Mouse (Mus musculus) right cerebral cortex, postnatal 4 days (tissue): ENCODE results near the gene Kcnh1.

ENCODE experiments used
- DNase-seq: peaks from one replicate; pipeline ENCODE4 v3.0.0-alpha.2; 2022

The Kcnh1 gene

GRCm38 (mm10) chr1:192327052-192327451 is 136.5 kb downstream of the Kcnh1 start:
- no peak for DNase-seq

GRCm38 (mm10) chr1:192331207-192331606 is 140.6 kb downstream of the Kcnh1 start:
- DNase-seq: no peak

GRCm38 (mm10) chr1:192336029-192336428 is 145.5 kb downstream of the Kcnh1 start:
- DNase-seq: no peak

GRCm38 (mm10) chr1:192339361-192340077 is 148.9 kb downstream of the Kcnh1 start:
- DNase-seq: no peak

GRCm38 (mm10) chr1:192341774-192342173 is 151.2 kb downstream of the Kcnh1 start:
- DNase-seq: no peak

- DNase-seq: no peak
Measured at GRCm38 (mm10) chr1:192343996-192344395, 153.4 kb downstream of the Kcnh1 start.

- no peak for DNase-seq
Measured at GRCm38 (mm10) chr1:192347327-192347726, 156.8 kb downstream of the Kcnh1 start.

GRCm38 (mm10) chr1:192356231-192356630 is 165.7 kb downstream of the Kcnh1 start:
- DNase-seq: no peak

GRCm38 (mm10) chr1:192359212-192359611 is 168.6 kb downstream of the Kcnh1 start:
- DNase-seq: no peak

GRCm38 (mm10) chr1:192368336-192368735 is 177.8 kb downstream of the Kcnh1 start:
- DNase-seq: no peak

- no peak for DNase-seq
Measured at GRCm38 (mm10) chr1:192371943-192372614, 181.5 kb downstream of the Kcnh1 start.

GRCm38 (mm10) chr1:192378546-192379075 is 188.0 kb downstream of the Kcnh1 start:
- no peak for DNase-seq

GRCm38 (mm10) chr1:192380596-192381041 is 190.0 kb downstream of the Kcnh1 start:
- no peak for DNase-seq

- no peak for DNase-seq
Measured at GRCm38 (mm10) chr1:192387624-192388023, 197.1 kb downstream of the Kcnh1 start.

GRCm38 (mm10) chr1:192391041-192391440 is 200.5 kb downstream of the Kcnh1 start:
- no peak for DNase-seq

GRCm38 (mm10) chr1:192392232-192392631 is 201.7 kb downstream of the Kcnh1 start:
- no peak for DNase-seq

GRCm38 (mm10) chr1:192399667-192400490 is 209.3 kb downstream of the Kcnh1 start:
- DNase-seq: no peak

GRCm38 (mm10) chr1:192400991-192401390 is 210.4 kb downstream of the Kcnh1 start:
- peak; percentile 16 for DNase-seq

- DNase-seq: no peak
Measured at GRCm38 (mm10) chr1:192402911-192403704, 212.5 kb downstream of the Kcnh1 start.

- DNase-seq: no peak
Measured at GRCm38 (mm10) chr1:192405136-192405535, 214.6 kb downstream of the Kcnh1 start.

GRCm38 (mm10) chr1:192406589-192406988 is 216.0 kb downstream of the Kcnh1 start:
- DNase-seq: no peak

GRCm38 (mm10) chr1:192415813-192416212 is 225.2 kb downstream of the Kcnh1 start:
- DNase-seq: no peak
